Mouse (Mus musculus) brain, embryonic 14.5 days (tissue): ENCODE measurements around the gene Gzmk. TPM values are rescaled to one million over a fixed set of nuclear protein-coding genes. Genes with fewer than 3 reads are reported as not detected.
"Not testable (repeated sequence)": the region's sequence is repeated elsewhere in the genome, so short reads cannot be mapped to it uniquely, and the experiment has no call there.

ENCODE experiments used
- DNase-seq: peaks from one replicate; pipeline ENCODE4 v3.0.0-alpha.2; 2011; ENCODE audit warnings: low read depth
- CTCF ChIP-seq: fragments of 200-500 bp; IDR thresholded peaks from 2 replicates; pipeline ENCODE4 v1.5.1; 2012; ENCODE audit warnings: inconsistent platforms, mild to moderate bottlenecking, moderate library complexity, borderline replicate concordance; ENCODE audit not compliant: insufficient read depth, insufficient read length; ENCODE audit errors: extremely low read depth
- POLR2A ChIP-seq: fragments of 200-500 bp; IDR thresholded peaks from 2 replicates; pipeline ENCODE4 v1.6.1; 2012; ENCODE audit warnings: mild to moderate bottlenecking, inconsistent platforms, borderline replicate concordance; ENCODE audit not compliant: poor library complexity, insufficient read depth, insufficient read length, severe bottlenecking; ENCODE audit errors: extremely low read depth
- polyA plus RNA-seq: library from polyadenylated mRNA; depleted of rRNA; stranded (reverse); fragments of >200 nt; gene quantifications from 2 replicates; pipeline ENCODE4 v1.2.3, GENCODE M21; 2012; rRNA removed

The Gzmk gene
- polyA plus RNA-seq, result not detected in 2 replicates

DNA sequence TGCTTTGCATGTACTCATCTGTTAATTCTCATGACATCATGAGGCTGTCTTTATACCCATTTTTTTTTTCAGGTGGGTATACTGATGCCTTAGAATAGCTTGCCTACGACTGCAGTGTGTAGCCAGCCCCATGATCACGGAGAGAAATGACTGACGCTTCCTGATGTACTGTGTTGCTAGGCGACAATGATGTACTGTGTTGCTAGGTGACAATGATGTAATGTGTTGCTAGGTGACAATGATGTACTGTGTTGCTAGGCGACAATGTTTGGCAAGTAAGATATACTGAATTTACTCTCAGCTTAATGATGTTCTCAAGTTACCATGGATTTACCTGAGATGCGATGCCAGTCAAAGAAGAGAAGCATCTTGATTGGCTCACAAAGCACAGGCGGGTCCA lies at the start of gene Gzmk:
Gene Gzmk, minus strand, starts transcription at position 98 of the 400 bp plus-strand sequence.
- TF ChIP-seq CTCF (no peak), POLR2A (no peak)
- DNase-seq, result peak; percentile 95

DNA sequence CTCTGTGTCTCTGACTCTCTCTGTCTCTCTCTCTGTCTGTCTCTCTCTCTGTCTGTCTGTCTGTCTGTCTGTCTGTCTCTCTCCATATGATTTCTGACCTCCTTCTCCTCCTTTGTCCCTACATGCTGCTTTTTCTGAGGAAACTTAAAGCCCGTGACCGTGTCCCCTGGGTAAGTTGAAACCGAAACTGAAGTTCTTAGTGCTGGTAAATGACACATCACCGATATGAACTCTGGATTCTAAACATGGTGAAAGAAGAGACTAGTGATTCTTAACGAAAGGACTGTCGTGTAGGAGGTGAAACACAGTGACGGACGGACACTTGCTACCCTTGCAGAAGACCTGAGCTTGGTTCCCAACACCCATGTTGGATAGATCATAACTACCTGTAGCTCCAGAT lies 45.5 kb upstream of the Gzmk start:
- DNase-seq, result no peak

DNA sequence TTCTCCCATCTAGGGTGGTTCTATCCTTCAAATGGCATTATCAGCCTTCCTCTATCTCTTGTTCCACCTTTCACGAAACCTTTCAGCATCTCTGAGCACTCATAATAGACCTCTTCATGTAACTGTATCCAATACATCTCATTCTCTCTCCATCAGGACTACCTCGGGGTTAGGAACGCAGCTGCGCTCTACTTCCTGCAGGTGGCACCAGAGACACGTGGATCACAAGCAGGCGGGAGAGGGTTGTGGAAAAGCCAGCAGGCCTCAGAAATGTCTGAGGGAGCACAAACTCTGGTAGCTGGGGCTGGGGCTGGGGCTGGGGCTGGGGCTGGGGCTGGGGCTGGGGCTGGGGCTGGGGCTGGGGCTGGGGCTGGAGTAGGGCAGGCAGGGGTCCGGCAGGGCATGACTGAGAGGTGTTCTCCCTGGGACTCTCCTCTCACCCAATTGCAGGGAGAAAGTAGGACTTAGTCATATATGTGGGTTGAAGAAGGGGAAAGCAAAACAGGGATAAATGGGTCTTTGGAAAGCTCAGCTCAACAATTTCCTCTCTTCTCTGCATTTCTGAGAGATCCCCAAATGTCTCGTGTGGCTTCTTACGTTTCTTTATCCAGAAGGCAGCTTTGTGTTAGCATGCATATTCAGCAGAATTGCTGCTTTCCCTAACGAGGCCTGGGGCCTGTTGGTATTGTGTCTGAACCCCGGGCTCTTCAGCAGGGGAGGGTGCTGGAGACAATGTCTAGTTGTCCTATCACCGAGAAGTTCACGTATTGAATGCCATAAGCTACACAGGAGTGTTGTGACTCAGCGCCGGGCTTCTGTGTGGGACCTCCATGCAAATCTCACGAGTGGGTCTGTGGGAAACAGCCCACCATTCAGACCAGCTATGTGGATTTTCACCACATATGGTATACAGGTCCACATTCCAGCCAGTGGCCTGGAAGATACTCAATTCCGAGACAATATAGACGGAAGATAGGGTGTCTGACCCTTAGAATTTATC lies 44.4 kb upstream of the Gzmk start:
- peak; percentile 97 for TF ChIP-seq CTCF
- no peak for TF ChIP-seq POLR2A
- DNase-seq, result peak; percentile 91

More for the DNA sequence above, 45.5 kb upstream of the Gzmk start:
- TF ChIP-seq CTCF (no peak), POLR2A (no peak)

DNA sequence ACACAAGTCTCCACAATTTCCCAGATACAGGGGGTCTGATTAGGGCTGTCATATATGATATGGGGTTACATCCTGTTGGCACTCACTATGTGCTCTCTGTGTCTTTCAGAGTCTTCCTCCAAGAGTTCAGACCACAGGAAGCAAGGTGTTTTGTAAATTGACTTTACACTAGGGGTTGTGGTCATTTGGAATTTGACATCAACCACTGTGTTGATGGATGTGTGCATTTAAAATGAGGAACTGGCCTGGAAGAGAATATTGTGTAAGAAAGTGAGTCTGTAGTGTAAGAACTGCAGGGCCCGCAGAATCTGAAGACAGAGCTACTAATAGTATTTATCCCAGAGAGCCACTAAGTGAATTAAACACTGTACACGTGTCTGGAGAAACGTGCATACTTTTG lies 41.5 kb upstream of the Gzmk start:
- TF ChIP-seq POLR2A (no peak), CTCF (no peak)
- DNase-seq, result no peak

DNA sequence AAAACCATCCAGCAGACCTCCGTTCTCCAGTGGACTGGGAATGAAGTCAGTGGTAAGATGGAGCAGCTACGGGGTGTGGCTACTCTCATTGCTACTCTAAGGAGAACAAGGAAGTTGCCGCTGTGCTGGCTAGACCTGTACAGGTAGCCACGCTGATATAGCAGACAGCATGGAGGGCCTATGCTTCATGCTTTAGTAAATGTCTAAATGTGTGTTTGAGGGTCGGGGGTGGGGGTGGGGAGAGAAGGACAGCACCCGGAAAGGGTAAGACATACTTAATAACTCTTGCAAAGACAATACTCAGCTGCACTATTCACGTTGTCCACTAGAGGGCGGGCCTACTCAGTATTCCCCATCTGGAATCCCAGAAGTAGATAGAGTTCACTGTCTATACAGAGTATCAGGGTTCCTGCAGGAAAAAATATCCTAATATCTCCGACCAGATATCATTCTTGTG lies 40.8 kb upstream of the Gzmk start:
- peak; percentile 89 for DNase-seq
- TF ChIP-seq CTCF, result peak; percentile 86
- TF ChIP-seq POLR2A, result no peak

DNA sequence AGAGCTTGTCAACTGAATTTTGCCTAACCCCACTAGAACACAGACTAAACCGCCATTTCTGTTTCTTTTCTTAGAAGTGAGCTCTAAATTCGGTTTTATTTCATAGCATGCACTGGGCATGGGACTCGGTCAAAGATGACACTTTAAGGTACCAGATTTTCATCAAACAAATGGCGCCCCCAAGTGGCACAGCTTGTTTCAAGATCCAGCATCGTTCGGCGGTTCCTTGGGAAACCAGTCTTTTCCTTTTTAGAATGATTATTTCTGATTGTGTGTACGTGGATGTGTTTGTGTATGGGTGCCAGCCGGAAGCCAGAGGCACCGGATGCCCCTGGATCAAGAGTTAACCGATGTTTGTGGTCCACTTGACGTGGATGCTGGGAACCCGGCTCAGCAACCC lies 39.5 kb upstream of the Gzmk start:
- no peak for TF ChIP-seq POLR2A
- peak; percentile 64; the same call in 1 of the 2 replicates for TF ChIP-seq CTCF
- peak; percentile 71 for DNase-seq

DNA sequence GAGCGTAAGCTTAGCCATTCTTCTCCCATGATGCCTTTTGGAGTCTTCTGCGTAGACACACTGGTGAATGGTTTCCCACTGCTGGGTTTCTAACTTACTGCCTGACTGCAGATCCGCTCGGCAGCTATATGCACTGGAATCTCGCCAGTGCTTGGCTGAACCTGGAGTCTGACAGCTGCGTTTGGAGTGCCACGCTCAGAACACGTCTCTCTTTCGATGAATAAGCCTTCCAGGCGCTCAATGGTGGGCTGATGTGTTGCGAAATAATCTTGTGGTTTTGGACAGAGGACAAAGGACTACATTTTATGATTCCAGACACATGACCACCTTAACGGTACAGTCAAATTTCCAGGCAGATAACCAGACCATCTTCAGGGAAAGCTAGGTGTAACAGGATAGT lies 37.1 kb upstream of the Gzmk start:
- no peak for TF ChIP-seq POLR2A
- TF ChIP-seq CTCF, result no peak
- DNase-seq, result peak; percentile 83

DNA sequence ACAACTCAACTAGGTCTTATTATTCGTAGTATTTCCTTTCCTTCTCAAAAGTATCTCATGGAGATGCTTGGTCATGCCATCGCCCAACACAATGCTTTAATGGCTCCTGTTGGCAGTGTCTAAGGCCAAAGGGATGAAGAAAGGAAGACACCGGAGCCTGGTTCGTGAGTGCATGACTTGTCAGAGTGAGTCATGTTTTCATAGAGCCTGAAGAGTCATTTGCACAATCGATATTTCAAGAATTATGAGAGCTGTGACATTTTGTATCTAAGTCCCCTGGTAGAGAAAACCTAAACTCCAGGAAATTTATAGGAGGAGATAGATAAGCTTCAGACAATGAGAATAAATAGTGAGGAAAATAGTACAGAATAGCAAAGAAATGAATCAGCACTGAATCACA lies 33.5 kb upstream of the Gzmk start:
- no peak for TF ChIP-seq POLR2A
- no peak for TF ChIP-seq CTCF
- DNase-seq, result no peak

DNA sequence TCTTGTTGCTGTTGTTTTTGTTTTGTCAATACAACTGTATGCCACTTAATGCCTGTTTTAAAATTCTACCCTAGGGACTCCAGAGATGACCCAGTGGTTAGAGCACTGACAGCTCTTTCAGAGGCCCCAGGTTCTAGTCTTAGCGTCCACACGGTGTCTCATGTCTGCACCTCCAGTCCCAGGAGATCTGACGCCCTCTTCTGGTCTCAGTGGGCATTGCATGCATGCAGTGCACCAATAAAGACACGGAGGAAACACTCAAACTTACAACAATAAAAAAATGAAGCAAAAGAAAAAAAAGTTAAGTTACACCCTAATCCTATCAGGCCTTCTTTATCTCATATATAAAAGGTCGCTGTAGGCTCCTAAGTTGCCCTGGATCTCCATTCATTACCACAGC lies 31.5 kb upstream of the Gzmk start:
- TF ChIP-seq POLR2A, result no peak
- TF ChIP-seq CTCF, result peak; percentile 36; the same call in 1 of the 2 replicates
- no peak for DNase-seq

DNA sequence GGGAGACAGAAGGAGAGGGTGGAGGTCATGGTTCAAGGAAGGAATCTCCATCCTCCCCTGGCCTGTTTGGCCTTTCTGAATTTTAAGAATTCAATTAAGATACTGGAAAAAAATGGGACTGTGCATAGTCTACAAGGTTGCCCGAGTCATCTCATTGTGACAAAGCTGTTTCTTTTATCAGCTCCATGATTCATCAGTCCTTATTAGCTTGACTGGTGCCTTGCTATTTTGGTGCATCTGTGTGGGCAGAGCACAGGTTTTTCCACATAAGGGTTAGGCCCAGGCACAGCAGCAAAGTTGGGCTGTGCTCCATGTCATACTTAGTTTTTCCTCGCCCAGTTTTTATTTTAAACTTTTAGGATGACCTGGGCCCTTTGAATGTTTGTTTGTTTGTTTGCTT lies 31.1 kb upstream of the Gzmk start:
- TF ChIP-seq CTCF, result no peak
- no peak for TF ChIP-seq POLR2A
- no peak for DNase-seq

DNA sequence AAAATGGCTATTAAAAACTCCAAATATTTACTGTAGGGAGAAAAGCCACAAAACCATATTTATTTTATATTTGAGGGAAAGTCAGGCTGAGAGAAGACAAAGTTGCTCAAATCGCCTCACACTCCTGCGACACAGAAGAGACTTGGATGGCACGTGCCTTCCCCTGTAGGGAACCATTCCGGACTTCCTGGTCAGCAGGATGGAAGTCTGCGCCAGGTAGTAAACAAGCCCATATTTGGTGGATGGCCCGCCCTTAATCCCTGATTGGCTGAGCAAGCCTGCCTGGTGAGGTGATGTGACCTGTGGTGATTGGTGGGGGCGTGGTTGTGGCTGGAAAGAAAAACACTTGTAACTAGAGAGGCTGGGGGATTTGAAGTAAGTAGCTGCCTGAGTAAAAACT lies 26.9 kb upstream of the Gzmk start:
- not testable (repeated sequence) for DNase-seq

DNA sequence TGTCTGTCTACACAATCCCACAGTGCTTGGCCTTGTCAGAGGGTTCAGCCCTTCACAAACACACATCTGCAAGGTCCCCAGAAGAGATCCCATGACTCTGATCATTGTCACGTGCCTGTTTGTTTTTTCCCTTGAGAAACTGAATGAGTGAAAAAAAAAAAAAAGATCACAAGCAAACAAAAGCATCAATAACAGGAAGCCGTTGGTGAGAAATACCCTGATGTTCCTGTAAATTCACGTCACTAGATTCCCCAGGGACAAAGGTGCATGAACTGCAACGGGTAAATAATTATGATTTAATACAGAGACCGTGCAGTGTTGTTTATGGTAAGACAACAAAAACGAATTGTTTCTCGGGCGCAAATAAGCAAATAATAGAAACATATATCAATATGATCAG lies 19.3 kb upstream of the Gzmk start:
- DNase-seq, result no peak
- TF ChIP-seq POLR2A (no peak), CTCF (no peak)
